Mouse (Mus musculus): Measurements from ENCODE around the gene Ccl28. TPM values are rescaled to one million over a fixed set of nuclear protein-coding genes. Genes with fewer than 3 reads are reported as not detected.
"Not testable (repeated sequence)": the region's sequence is repeated elsewhere in the genome, so short reads cannot be mapped to it uniquely, and the experiment has no call there.

The Ccl28 gene
- polyA plus RNA-seq, 1 experiment from 2014 or later, result 0.37 TPM

- peak overlapping the region; percentile 82 for H3K4me3 ChIP-seq (ENCODE audit: low read depth, low read length)
- not testable (repeated sequence) for ATAC-seq (ENCODE audit: low read depth); H3K27ac ChIP-seq (ENCODE audit: low read depth, low read length); H3K36me3 ChIP-seq (ENCODE audit: control insufficient read depth, insufficient read depth, low read length); H3K9me3 ChIP-seq (ENCODE audit: control insufficient read depth, low read length); H3K27me3 ChIP-seq (ENCODE audit: control insufficient read depth, insufficient read depth, low read length)
- 61% methylated on average over 3 of the region's 3 CpGs for WGBS
- peak overlapping the region; percentile 89; the same call in 1 of the 2 replicates for H3K9ac ChIP-seq (replicated peaks; ENCODE audit: low read depth, low read length)
- H3K4me2 ChIP-seq (ENCODE audit: low read depth, low read length), result peak overlapping the region; percentile 86
- peaks cover 13% of the 10 kb centered on the region; the same call in 1 of the 2 replicates for H3K4me1 ChIP-seq (ENCODE audit: control insufficient read depth, insufficient read depth, low read length)
These were observed 68.3 kb downstream of the Ccl28 start for GRCm38 (mm10) chr13:119691958-119692357.

- whole genome bisulfite sequencing, result 64% methylated on average over 4 of the region's 4 CpGs
- no peak for ATAC-seq (ENCODE audit: low read depth)
- peaks cover 10% of the 10 kb centered on the region for H3K36me3 ChIP-seq (ENCODE audit: control insufficient read depth, insufficient read depth, low read length)
- H3K27me3 ChIP-seq (ENCODE audit: control insufficient read depth, insufficient read depth, low read length), result no peaks in the 10 kb centered on the region
- H3K9ac ChIP-seq (replicated peaks; ENCODE audit: low read depth, low read length), result no peak overlapping the region
- no peak overlapping the region for H3K4me3 ChIP-seq (ENCODE audit: low read depth, low read length)
- H3K27ac ChIP-seq (ENCODE audit: low read depth, low read length), result no peak overlapping the region
- peaks cover 13% of the 10 kb centered on the region; the same call in 1 of the 2 replicates for H3K4me1 ChIP-seq (ENCODE audit: control insufficient read depth, insufficient read depth, low read length)
- H3K9me3 ChIP-seq (ENCODE audit: control insufficient read depth, low read length), result no peaks in the 10 kb centered on the region
- no peak overlapping the region for H3K4me2 ChIP-seq (ENCODE audit: low read depth, low read length)
These were observed 72.1 kb downstream of the Ccl28 start for GRCm38 (mm10) chr13:119695676-119696075.

DNA sequence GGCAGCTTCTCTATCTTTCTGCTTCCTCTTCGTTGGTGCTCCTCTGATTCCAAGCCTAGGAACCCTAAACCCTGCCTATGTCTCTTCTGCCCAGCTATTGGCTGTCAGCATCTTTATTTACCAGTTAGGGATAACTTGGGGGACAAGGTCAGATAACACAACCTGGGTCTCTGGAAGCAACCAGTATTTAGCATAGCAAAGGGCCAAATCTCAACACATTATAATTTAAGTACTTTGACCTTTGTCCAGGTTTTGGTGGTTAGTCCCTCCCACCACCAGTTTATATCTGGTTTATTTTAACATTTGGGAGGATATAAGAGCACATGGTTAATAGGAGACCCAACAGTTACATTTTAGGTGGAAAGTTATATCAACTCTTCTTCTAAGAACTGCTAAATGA is 72.9 kb downstream of the Ccl28 start:
- Histone ChIP-seq H3K4me3 (ENCODE audit: low read depth, low read length) (no peak overlapping the region), H3K27ac (ENCODE audit: low read depth, low read length) (no peak overlapping the region), H3K9ac (replicated peaks; ENCODE audit: low read depth, low read length) (no peak overlapping the region), H3K9me3 (ENCODE audit: control insufficient read depth, low read length) (no peaks in the 10 kb centered on the region), H3K4me2 (ENCODE audit: low read depth, low read length) (no peak overlapping the region), H3K27me3 (ENCODE audit: control insufficient read depth, insufficient read depth, low read length) (no peaks in the 10 kb centered on the region), H3K4me1 (ENCODE audit: control insufficient read depth, insufficient read depth, low read length) (peaks cover 13% of the 10 kb centered on the region; the same call in 1 of the 2 replicates), H3K36me3 (ENCODE audit: control insufficient read depth, insufficient read depth, low read length) (peaks cover 13% of the 10 kb centered on the region)
- 86% methylated on average over 1 of the region's 1 CpGs for WGBS
- no peak for ATAC-seq (ENCODE audit: low read depth)

DNA sequence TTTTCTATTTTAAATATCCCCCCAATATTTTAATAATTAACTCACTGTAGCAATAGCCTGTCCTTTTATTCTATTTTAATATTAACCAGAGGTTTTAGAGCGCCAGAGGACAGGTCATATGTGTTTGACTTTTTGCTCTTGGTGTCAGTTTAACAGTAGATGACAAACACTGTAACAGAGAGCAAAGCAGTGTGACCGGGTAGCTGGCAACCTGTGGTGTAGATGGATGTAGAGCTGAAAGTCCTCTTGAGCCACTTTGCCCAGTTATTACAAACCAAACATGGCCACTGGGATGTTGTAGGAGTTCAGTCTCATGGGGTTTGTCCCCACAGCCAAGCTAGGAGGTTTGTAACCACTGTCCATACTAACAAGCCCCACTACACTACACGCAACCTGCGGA is 74.8 kb downstream of the Ccl28 start:
- Histone ChIP-seq H3K27me3 (ENCODE audit: control insufficient read depth, insufficient read depth, low read length) (no peaks in the 10 kb centered on the region), H3K4me1 (ENCODE audit: control insufficient read depth, insufficient read depth, low read length) (peaks cover 9% of the 10 kb centered on the region; the same call in 1 of the 2 replicates), H3K36me3 (ENCODE audit: control insufficient read depth, insufficient read depth, low read length) (peaks cover 24% of the 10 kb centered on the region), H3K27ac (ENCODE audit: low read depth, low read length) (no peak overlapping the region), H3K9me3 (ENCODE audit: control insufficient read depth, low read length) (no peaks in the 10 kb centered on the region), H3K9ac (replicated peaks; ENCODE audit: low read depth, low read length) (no peak overlapping the region), H3K4me3 (ENCODE audit: low read depth, low read length) (no peak overlapping the region), H3K4me2 (ENCODE audit: low read depth, low read length) (no peak overlapping the region)
- WGBS, result 91% methylated on average over 4 of the region's 4 CpGs
- no peak for ATAC-seq (ENCODE audit: low read depth)

Other genes with a start within 250 kb of the Ccl28 start
- 156 and 170 TPM in 2 replicates for gene Paip1, start 195.2 kb upstream of the Ccl28 start, polyA plus RNA-seq (2014; fragmentation: Nextera tagmentation; extraction: Ambion mirVana)
- 98.6 and 122 TPM in 2 replicates for gene 4833420G17Rik, start 161.1 kb upstream of the Ccl28 start, polyA plus RNA-seq (2014; fragmentation: Nextera tagmentation; extraction: Ambion mirVana)
- 5.5 and 5.7 TPM in 2 replicates for gene Tmem267, start 135.8 kb upstream of the Ccl28 start, polyA plus RNA-seq (2014; fragmentation: Nextera tagmentation; extraction: Ambion mirVana)
- gene 3110070M22Rik, start 135.4 kb upstream of the Ccl28 start, polyA plus RNA-seq (2014; fragmentation: Nextera tagmentation; extraction: Ambion mirVana), result 2.6 TPM in 2 replicates
- 506 and 536 TPM in 2 replicates for gene Hmgcs1, start 66.6 kb downstream of the Ccl28 start, polyA plus RNA-seq (2014; fragmentation: Nextera tagmentation; extraction: Ambion mirVana)
- 5.3 and 5.9 TPM in 2 replicates for gene Nim1k, start 132.1 kb downstream of the Ccl28 start, polyA plus RNA-seq (2014; fragmentation: Nextera tagmentation; extraction: Ambion mirVana)
- 38.4 and 38.7 TPM in 2 replicates for gene Zfp131, start 167.1 kb downstream of the Ccl28 start, polyA plus RNA-seq (2014; fragmentation: Nextera tagmentation; extraction: Ambion mirVana)
- not detected in 2 replicates for gene AF067063, start 206.4 kb downstream of the Ccl28 start, polyA plus RNA-seq (2014; fragmentation: Nextera tagmentation; extraction: Ambion mirVana)
- gene D13Ertd608e, start 212.2 kb downstream of the Ccl28 start, polyA plus RNA-seq (2014; fragmentation: Nextera tagmentation; extraction: Ambion mirVana), result not detected in 2 replicates

All from neural tube, embryonic 14.5 days (tissue).